Mouse (Mus musculus) thymus, adult 2 months (tissue): ENCODE data around the gene Cnksr1.

Experiments
- CTCF ChIP-seq: fragments of 200-500 bp; IDR thresholded peaks from 2 replicates; pipeline ENCODE4 v1.5.1; 2012; ENCODE audit warnings: mild to moderate bottlenecking, control low read depth, low read length, moderate library complexity, borderline replicate concordance; ENCODE audit not compliant: control insufficient read depth, poor library complexity, insufficient read depth; ENCODE audit errors: extremely low read depth
- POLR2A ChIP-seq: fragments of 200-500 bp; IDR thresholded peaks from 2 replicates; pipeline ENCODE4 v1.6.1; 2012; ENCODE audit warnings: mild to moderate bottlenecking, low read length, control low read depth, moderate library complexity; ENCODE audit not compliant: control insufficient read depth, poor library complexity, insufficient read depth; ENCODE audit errors: extremely low read depth

- TF ChIP-seq CTCF (no peak), POLR2A (no peak)
Observed at GRCm38 (mm10) chr4:134186268-134186667, 51.9 kb downstream of the Cnksr1 start.
